Mouse (Mus musculus) gastrocnemius, adult 18-20 months (tissue): ENCODE measurements at regions not wholly inside any gene's neighbourhood (a gene's known extent, or its start where the extent isn't known, plus 50 kb on each side); places are given as distances from the start of the nearest gene placed in this dataset.

Source experiments
- DNase-seq: peaks from one replicate; pipeline ENCODE4 v3.0.0; 2021; ENCODE audit warnings: low spot score

- DNase-seq = no peak
Measured at GRCm38 (mm10) chr6:100396311-100397200, 109.3 kb upstream of the Rybp start.

- no peak for DNase-seq
Measured at GRCm38 (mm10) chr6:100390258-100390910, 103.1 kb upstream of the Rybp start.

GRCm38 (mm10) chr6:100387042-100387441, 99.8 kb upstream of the Rybp start:
- DNase-seq = peak; percentile 17

GRCm38 (mm10) chr6:100385640-100386039, 98.4 kb upstream of the Rybp start:
- no peak for DNase-seq

DNA sequence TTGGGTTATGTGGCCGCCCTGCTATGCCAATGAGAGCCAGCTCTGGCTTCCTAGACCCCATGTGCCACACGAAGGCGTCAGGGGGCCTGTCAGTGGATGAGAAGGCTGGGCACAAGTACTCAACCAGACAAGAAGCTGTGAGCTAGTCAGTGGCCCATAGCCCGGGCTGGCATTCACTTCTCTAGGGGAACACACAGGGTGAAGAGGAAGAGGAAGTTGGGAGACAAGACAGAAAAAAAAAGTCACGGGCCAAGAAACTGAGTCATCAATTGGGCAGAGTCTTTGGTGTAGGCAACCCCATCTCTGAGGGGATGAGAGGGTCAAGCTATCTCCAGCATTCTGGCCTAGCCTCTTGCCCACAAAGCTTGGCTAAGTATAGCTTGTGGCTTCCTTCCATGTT, 93.8 kb upstream of the Rybp start:
- DNase-seq = no peak

GRCm38 (mm10) chr6:100380536-100380935, 93.3 kb upstream of the Rybp start:
- DNase-seq = no peak

GRCm38 (mm10) chr6:100379792-100380191, 92.5 kb upstream of the Rybp start:
- DNase-seq = no peak

- DNase-seq = no peak
Measured at GRCm38 (mm10) chr6:100378533-100378874, 91.2 kb upstream of the Rybp start.

- DNase-seq = no peak
Measured at GRCm38 (mm10) chr6:100377828-100378532, 90.7 kb upstream of the Rybp start.

DNA sequence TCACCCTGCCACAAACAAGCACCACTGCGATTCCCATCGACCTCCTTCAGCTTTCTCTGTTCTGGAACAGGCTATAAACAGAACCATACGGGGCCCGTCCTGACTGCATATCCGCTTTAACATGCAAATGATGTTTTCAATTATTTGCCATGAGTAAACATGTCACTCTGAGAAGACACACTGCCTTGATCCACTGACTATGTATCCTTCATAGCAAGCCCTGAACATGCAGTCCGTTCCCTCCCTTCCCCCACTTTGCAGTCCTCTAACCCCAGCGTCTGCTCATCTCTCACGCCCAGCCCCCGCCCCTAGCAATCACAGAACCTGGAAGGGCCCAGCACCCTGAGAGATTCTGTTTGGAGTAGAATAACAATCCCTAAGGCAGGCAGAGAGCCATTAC, 89.4 kb upstream of the Rybp start:
- no peak for DNase-seq

GRCm38 (mm10) chr6:100370828-100371227, 83.5 kb upstream of the Rybp start:
- no peak for DNase-seq

- DNase-seq = no peak
Measured at GRCm38 (mm10) chr6:100370358-100370757, 83.1 kb upstream of the Rybp start.

- no peak for DNase-seq
Measured at GRCm38 (mm10) chr6:100366231-100366630, 78.9 kb upstream of the Rybp start.

DNA sequence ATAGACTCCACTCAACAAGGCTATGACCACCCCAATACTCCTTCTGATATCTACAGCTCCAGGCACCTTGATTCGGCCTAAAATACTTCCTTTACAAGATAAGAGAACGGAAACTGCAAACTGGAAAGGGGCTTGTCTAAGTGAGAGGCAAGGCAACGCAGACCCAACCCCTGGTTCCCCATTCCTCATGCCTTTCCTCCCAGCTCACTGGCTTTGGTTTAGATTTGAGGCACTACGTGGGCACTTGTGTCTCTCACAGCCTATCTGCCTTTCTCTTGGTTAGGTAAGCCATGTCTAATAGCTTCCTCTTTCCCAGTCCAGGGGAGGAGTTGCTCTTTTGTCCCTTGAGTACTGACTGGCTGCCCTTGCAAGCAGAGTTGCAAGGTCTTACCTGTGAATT, 78.5 kb upstream of the Rybp start:
- DNase-seq = no peak

DNA sequence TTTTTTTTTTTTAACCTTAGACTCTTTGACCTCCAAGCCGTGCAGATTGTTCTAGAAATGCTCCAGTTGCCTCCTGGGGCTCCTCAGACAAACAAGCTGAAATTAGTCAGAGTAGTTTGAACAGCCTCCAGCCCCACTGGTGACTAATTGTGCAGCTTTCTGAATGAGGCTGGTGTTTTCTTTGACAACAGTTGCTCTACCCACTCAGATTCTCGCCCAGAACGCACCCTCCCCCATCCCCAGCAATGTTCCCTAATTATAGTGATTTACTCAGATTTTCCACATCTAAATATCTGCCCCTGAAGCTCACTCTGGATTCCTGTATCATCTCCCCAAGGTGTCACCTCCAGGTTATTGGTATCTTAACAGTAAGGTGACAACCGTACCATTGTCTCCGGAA, 76.4 kb upstream of the Rybp start:
- no peak for DNase-seq

DNA sequence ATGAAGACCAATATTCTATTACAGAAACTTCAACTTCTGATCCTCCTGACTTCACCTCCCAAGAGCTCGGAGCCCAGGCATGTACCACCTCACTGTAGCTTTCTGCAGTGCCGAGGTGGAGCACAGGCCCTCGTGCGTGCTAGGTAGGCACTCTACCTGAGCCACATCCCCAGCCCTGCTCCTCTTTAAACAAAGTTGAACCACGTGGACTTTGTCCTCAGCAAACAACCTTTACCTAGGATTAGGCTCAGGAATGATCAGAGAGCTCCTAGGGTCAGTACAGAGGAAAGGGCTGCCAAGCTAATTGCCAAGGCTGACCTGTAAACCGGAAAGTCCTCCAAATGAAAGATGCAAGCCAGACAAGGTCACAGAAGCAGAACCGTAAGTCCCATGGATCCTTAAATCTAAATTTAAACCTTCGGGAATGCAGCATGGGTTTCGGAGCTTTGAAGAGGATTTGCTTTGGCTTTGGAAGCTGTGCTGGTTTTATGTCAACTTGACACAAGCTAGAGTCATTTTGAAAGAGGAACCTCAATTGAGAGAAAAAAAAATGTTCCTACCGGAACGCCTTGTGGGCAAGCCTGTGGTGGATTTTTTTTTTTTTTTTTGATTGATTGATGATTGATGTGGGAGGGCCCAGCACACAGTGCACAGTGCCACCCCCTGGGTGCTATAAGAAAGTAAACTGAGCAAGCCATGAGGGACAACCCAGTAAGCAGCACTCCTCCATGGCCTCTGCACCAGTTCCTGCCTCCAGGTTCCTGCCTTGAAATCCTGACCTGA, 69.5 kb upstream of the Rybp start:
- no peak for DNase-seq

- DNase-seq = no peak
Measured at GRCm38 (mm10) chr6:100355858-100356257, 68.6 kb upstream of the Rybp start.

DNA sequence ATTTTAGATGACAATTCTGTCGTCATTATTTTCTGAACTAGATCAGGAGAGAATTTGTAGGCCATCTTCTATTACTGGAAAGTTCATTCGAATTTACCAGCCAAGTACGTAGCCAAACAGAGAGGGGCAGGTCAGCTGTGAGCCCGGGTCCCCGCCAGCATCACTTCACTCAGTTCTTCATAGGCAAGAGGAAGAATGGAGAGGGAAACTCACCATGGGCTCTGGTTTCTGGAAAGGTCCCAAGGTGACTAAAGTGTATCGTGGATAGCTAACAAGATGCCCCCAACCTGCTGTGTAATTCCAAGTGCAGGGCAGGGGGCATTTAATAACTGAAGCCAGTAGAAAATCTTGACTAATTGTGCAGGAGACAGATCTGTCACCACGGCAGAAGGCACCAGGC, 60.2 kb upstream of the Rybp start:
- no peak for DNase-seq

DNA sequence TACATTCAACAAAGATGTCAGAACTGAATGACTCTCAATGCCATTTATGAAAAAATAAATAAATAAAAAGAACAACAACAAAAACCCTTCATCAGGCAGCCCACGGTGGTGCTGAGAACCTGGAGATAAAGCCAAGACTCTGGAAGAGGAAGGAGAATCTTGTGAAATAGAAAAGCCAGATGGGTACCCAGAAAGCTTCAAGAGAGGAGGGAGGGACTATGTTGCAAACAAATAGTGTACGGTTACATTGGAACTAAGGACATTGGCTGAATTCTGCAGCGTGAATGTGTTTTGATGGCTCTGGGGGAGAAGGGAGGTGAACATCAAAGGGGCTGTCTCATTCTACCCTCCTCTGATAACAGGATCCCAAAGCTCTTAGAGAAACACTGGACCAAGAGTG, 57.8 kb upstream of the Rybp start:
- no peak for DNase-seq

- no peak for DNase-seq
Measured at GRCm38 (mm10) chr6:100341305-100342290, 54.3 kb upstream of the Rybp start.
